Mouse (Mus musculus): Measurements from ENCODE around the gene Pllp. TPM values are rescaled to one million over a fixed set of nuclear protein-coding genes. Genes with fewer than 3 reads are reported as not detected.
A peak's percentile ranks its signal among the peaks of the same experiment; 100 is the strongest.

Gene Pllp
- polyA plus RNA-seq, 1 experiment from 2014 or later = 0.63 TPM

DNA sequence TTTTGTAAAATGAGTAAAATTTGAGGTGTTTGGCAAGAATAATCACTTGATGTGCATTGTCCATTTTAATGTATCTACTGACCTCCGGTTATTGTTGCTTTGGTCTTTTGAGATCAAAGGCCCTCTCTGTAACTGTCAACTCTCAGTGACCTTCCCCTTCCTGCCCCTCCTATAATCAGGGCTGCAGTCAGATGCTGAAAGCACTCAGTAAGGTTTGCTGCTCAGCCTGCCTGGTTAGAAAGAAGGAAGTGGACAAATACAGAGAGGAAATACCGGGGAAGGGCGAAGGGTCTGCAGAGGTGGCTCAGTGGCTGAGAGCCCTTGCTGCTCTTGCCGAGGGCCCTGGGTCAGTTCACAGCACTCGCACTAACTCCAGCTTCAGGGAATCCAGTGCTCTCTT is 21.7 kb downstream of the Pllp start:
- H3K4me2 ChIP-seq = no peak overlapping the region
- H3K4me1 ChIP-seq = peaks cover 11% of the 10 kb centered on the region
- H3K27me3 ChIP-seq = no peaks in the 10 kb centered on the region
- ATAC-seq = no peak
- WGBS = 93% methylated on average over 5 of the region's 5 CpGs
- H3K9me3 ChIP-seq (replicated peaks) = no peaks in the 10 kb centered on the region
- H3K36me3 ChIP-seq (ENCODE audit: poor library complexity, severe bottlenecking) = peaks cover 62% of the 10 kb centered on the region
- no peak overlapping the region for H3K4me3 ChIP-seq
- no peak overlapping the region for H3K9ac ChIP-seq
- no peak overlapping the region for H3K27ac ChIP-seq

DNA sequence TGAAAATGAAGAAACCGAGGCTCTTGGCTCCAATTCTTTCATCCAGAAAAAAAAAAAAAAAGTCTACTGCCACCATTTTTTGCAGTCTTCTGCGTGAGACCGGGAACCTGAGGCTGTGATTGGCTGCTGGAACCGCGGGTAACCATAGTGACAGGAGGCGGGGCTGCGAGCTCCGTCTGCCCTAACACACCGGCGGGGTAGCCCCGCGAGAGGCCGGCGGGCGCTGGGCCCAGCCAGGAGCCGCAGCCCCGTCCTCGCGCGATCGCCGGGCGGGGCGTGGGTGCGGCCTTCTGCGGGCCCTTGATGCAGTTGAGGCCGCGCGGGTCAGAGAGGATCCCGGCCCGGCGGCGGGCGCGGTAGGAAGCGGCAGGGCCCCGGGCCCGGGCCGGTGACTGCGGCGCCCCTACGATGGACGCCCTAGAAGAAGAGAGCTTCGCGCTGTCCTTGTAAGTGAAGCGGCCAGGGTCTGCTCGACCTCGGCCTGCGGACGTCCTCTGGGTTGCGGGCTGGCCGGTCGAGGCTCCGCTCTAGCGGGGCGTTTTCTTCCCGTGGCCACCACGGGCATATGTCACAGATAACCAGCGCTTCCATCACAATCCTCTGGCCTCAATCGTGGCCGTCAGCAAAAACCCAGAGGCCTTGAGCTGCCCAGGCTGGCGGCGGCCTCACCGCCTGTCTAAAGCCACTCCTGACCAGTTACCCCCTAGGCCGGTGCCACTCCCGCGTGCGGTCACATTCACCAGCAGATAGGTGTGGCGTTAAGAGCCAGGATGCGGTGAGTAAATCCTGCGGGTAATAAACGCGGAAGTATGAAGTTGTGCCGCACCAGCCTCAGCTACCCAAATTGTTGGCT is 29.4 kb downstream of the Pllp start, which contains the start of gene Arl2bp:
Arl2bp (plus strand) TSS at position 145 of the 853 bp plus-strand sequence.
- Histone ChIP-seq H3K4me2 (peak within 1 kb of the TSS; percentile 70), H3K27ac (peak within 1 kb of the TSS; percentile 89), H3K36me3 (ENCODE audit: poor library complexity, severe bottlenecking) (peaks cover 32% of the 10 kb centered on the region), H3K4me1 (peaks cover 15% of the 10 kb centered on the region), H3K4me3 (peak within 1 kb of the TSS; percentile 92), H3K27me3 (no peaks in the 10 kb centered on the region), H3K9ac (peak within 1 kb of the TSS; percentile 98), H3K9me3 (replicated peaks) (no peaks in the 10 kb centered on the region)
- under 1% methylated on average over 72 of the region's 74 CpGs for WGBS
- ATAC-seq = peak; percentile 99

DNA sequence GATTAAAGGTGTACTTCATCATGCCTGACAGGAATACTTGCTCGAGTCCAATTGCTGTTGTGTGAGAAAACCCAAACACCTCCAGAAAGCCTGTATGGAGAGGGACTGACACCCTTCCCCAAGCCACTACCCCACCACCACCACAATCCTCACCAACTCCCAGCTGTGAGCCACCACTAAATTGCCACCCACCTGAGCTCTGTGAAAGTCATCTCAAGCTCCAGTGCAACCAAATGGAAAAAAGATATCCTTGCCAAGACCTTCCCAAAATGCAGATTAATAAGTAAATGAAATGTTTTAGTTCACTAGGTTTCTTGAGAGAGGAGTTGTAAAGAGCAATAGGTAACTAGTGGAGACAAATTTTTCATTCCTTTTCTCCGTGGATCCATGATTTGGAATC is 31.4 kb downstream of the Pllp start:
- H3K4me1 ChIP-seq = peaks cover 15% of the 10 kb centered on the region
- no peaks in the 10 kb centered on the region for H3K9me3 ChIP-seq (replicated peaks)
- no peak for ATAC-seq
- H3K36me3 ChIP-seq (ENCODE audit: poor library complexity, severe bottlenecking) = peaks cover 26% of the 10 kb centered on the region
- H3K27ac ChIP-seq = no peak overlapping the region
- H3K9ac ChIP-seq = no peak overlapping the region
- H3K4me2 ChIP-seq = no peak overlapping the region
- no peak overlapping the region for H3K4me3 ChIP-seq
- WGBS = 83% methylated on average over 2 of the region's 2 CpGs
- no peaks in the 10 kb centered on the region for H3K27me3 ChIP-seq

DNA sequence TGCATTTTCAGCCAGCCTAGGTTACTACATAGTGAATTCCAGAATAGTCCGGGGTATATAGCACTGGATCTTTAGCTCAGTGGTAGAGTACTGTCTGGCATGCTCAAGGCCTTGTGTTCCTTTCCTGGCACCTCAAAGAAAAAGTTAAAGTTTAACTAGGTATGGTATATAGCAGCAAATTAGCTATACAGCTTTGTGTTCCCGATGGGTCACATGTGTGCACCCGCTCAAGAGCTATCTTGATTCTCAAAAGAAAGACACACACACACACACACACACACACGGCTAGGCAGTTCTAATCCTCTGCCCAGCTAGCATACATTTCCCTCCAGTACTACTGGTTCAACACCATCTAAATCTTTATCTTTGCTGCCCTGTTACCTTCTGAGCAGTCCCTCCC is 35.7 kb downstream of the Pllp start:
- H3K4me2 ChIP-seq = no peak overlapping the region
- no peaks in the 10 kb centered on the region for H3K4me1 ChIP-seq
- H3K9ac ChIP-seq = no peak overlapping the region
- ATAC-seq = no peak
- no peaks in the 10 kb centered on the region for H3K27me3 ChIP-seq
- H3K36me3 ChIP-seq (ENCODE audit: poor library complexity, severe bottlenecking) = peaks cover 46% of the 10 kb centered on the region
- no peak overlapping the region for H3K27ac ChIP-seq
- H3K9me3 ChIP-seq (replicated peaks) = no peaks in the 10 kb centered on the region
- no peak overlapping the region for H3K4me3 ChIP-seq
- 92% methylated on average over 4 of the region's 4 CpGs for WGBS

GRCm38 (mm10) chr8:94658031-94658430 is 38.0 kb downstream of the Pllp start:
- no peaks in the 10 kb centered on the region for H3K4me1 ChIP-seq
- no peak overlapping the region for H3K27ac ChIP-seq
- H3K9me3 ChIP-seq (replicated peaks) = no peaks in the 10 kb centered on the region
- H3K27me3 ChIP-seq = no peaks in the 10 kb centered on the region
- peaks cover 67% of the 10 kb centered on the region for H3K36me3 ChIP-seq (ENCODE audit: poor library complexity, severe bottlenecking)
- no peak overlapping the region for H3K4me2 ChIP-seq
- no peak overlapping the region for H3K4me3 ChIP-seq
- 95% methylated on average over 2 of the region's 2 CpGs for WGBS
- ATAC-seq = no peak
- H3K9ac ChIP-seq = no peak overlapping the region

DNA sequence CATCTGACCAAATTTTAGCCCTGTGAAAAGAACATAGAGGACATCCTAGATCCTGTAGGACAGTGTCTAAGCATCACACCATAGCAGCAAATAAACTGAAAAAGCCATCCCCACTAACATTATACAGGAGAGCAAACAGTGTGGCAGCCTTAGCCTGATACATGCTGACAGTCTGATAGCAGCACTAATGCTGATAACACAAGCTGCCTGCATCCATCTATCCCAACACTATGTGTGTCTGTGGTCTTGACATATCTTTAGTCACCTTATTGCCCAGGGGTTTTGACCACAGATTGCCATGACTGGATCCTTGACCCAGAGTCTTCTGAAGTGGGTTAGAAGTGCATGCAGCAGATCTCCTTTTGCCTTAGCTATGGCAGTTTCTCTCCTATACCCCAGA is 41.1 kb downstream of the Pllp start:
- no peak for ATAC-seq
- H3K4me3 ChIP-seq = no peak overlapping the region
- no peaks in the 10 kb centered on the region for H3K4me1 ChIP-seq
- no peaks in the 10 kb centered on the region for H3K9me3 ChIP-seq (replicated peaks)
- no peak overlapping the region for H3K9ac ChIP-seq
- no peak overlapping the region for H3K4me2 ChIP-seq
- peaks cover 79% of the 10 kb centered on the region for H3K36me3 ChIP-seq (ENCODE audit: poor library complexity, severe bottlenecking)
- H3K27ac ChIP-seq = no peak overlapping the region
- no peaks in the 10 kb centered on the region for H3K27me3 ChIP-seq

- 81% methylated on average over 3 of the region's 3 CpGs for WGBS
- Histone ChIP-seq H3K4me1 (no peaks in the 10 kb centered on the region), H3K27me3 (no peaks in the 10 kb centered on the region), H3K9me3 (replicated peaks) (no peaks in the 10 kb centered on the region), H3K36me3 (ENCODE audit: poor library complexity, severe bottlenecking) (peaks cover 84% of the 10 kb centered on the region), H3K27ac (no peak overlapping the region), H3K4me3 (no peak overlapping the region), H3K4me2 (no peak overlapping the region), H3K9ac (no peak overlapping the region)
- ATAC-seq = no peak
These were observed 43.1 kb downstream of the Pllp start for GRCm38 (mm10) chr8:94652951-94653350.

- no peaks in the 10 kb centered on the region for H3K4me1 ChIP-seq
- no peaks in the 10 kb centered on the region for H3K9me3 ChIP-seq (replicated peaks)
- H3K9ac ChIP-seq = no peak overlapping the region
- H3K4me3 ChIP-seq = no peak overlapping the region
- H3K36me3 ChIP-seq (ENCODE audit: poor library complexity, severe bottlenecking) = peaks cover 77% of the 10 kb centered on the region
- H3K27ac ChIP-seq = no peak overlapping the region
- 33% methylated on average over 3 of the region's 3 CpGs for WGBS
- H3K4me2 ChIP-seq = no peak overlapping the region
- ATAC-seq = no peak
- no peaks in the 10 kb centered on the region for H3K27me3 ChIP-seq
These were observed 46.6 kb downstream of the Pllp start for GRCm38 (mm10) chr8:94649496-94649895.

DNA sequence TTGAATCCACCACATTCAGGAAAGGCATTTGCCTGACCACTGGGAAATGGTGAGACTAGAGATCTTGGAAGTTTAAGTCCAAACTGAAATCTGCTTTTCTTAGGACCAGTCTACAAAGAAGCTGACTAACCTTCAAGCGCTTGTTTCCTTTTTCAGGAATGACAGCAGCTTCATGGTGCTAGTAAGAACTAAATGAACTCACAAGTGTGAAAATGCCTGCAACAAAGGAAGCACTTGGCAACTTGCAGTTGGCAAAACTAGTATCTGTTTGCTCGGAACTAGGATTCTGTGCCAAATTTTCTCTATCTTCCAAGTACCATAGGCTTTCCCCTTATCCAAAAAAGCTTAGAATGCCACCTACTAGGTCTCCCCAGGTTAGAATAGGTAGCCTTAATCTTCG is 49.9 kb downstream of the Pllp start:
- H3K4me1 ChIP-seq = no peaks in the 10 kb centered on the region
- ATAC-seq = no peak
- H3K27ac ChIP-seq = no peak overlapping the region
- H3K9me3 ChIP-seq (replicated peaks) = no peaks in the 10 kb centered on the region
- no peak overlapping the region for H3K9ac ChIP-seq
- H3K4me2 ChIP-seq = no peak overlapping the region
- peaks cover 77% of the 10 kb centered on the region for H3K36me3 ChIP-seq (ENCODE audit: poor library complexity, severe bottlenecking)
- no peaks in the 10 kb centered on the region for H3K27me3 ChIP-seq
- WGBS = 92% methylated on average over 3 of the region's 3 CpGs
- H3K4me3 ChIP-seq = no peak overlapping the region

GRCm38 (mm10) chr8:94645202-94645601 is 50.9 kb downstream of the Pllp start:
- H3K27ac ChIP-seq = no peak overlapping the region
- H3K4me1 ChIP-seq = no peaks in the 10 kb centered on the region
- H3K4me3 ChIP-seq = no peak overlapping the region
- H3K4me2 ChIP-seq = no peak overlapping the region
- H3K9me3 ChIP-seq (replicated peaks) = no peaks in the 10 kb centered on the region
- H3K36me3 ChIP-seq (ENCODE audit: poor library complexity, severe bottlenecking) = peaks cover 81% of the 10 kb centered on the region
- H3K27me3 ChIP-seq = no peaks in the 10 kb centered on the region
- ATAC-seq = no peak
- no peak overlapping the region for H3K9ac ChIP-seq
- 68% methylated on average over 1 of the region's 1 CpGs for WGBS

- Histone ChIP-seq H3K4me2 (no peak overlapping the region), H3K36me3 (ENCODE audit: poor library complexity, severe bottlenecking) (peaks cover 88% of the 10 kb centered on the region)
- ATAC-seq = no peak
These were observed 54.1 kb downstream of the Pllp start for GRCm38 (mm10) chr8:94641938-94642337.

GRCm38 (mm10) chr8:94641183-94641582 is 54.9 kb downstream of the Pllp start:
- ATAC-seq = no peak
- H3K4me1 ChIP-seq = no peaks in the 10 kb centered on the region
- H3K36me3 ChIP-seq (ENCODE audit: poor library complexity, severe bottlenecking) = peaks cover 88% of the 10 kb centered on the region
- no peak overlapping the region for H3K9ac ChIP-seq
- H3K4me2 ChIP-seq = no peak overlapping the region
- no peaks in the 10 kb centered on the region for H3K9me3 ChIP-seq (replicated peaks)
- H3K4me3 ChIP-seq = no peak overlapping the region
- H3K27ac ChIP-seq = no peak overlapping the region
- H3K27me3 ChIP-seq = no peaks in the 10 kb centered on the region
- 96% methylated on average over 2 of the region's 2 CpGs for WGBS

More at GRCm38 (mm10) chr8:94641938-94642337, 54.1 kb downstream of the Pllp start:
- H3K9me3 ChIP-seq (replicated peaks) = no peaks in the 10 kb centered on the region
- H3K4me3 ChIP-seq = no peak overlapping the region
- WGBS = 97% methylated on average over 3 of the region's 3 CpGs
- H3K4me1 ChIP-seq = no peaks in the 10 kb centered on the region
- no peak overlapping the region for H3K9ac ChIP-seq
- H3K27ac ChIP-seq = no peak overlapping the region
- H3K27me3 ChIP-seq = no peaks in the 10 kb centered on the region

DNA sequence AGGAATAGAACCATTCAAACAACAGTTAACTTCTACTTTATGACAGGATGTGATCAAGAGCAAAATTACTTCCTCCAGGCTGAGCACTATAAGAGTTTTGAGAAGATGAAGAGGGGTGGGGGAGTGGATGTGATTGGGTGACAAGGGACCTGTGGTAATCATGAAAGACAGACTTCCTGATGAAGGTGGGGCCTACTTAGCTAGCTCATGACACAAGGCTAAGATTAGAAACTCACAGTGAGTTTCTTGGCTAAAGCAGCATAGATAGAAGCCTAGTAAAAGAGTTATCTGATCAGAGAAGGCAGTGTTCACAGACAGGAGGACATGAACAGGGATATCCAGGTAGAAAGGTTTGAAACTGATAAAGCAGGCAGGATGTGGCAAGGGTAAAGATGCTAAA is 61.9 kb downstream of the Pllp start:
- no peak for ATAC-seq
- Histone ChIP-seq H3K36me3 (ENCODE audit: poor library complexity, severe bottlenecking) (peaks cover 87% of the 10 kb centered on the region), H3K27me3 (no peaks in the 10 kb centered on the region), H3K4me1 (no peaks in the 10 kb centered on the region), H3K9me3 (replicated peaks) (no peaks in the 10 kb centered on the region), H3K27ac (no peak overlapping the region), H3K9ac (no peak overlapping the region), H3K4me2 (no peak overlapping the region), H3K4me3 (no peak overlapping the region)
